22 mouse cellular contexts compared by ENCODE assay signal in the genomic region with DNA sequence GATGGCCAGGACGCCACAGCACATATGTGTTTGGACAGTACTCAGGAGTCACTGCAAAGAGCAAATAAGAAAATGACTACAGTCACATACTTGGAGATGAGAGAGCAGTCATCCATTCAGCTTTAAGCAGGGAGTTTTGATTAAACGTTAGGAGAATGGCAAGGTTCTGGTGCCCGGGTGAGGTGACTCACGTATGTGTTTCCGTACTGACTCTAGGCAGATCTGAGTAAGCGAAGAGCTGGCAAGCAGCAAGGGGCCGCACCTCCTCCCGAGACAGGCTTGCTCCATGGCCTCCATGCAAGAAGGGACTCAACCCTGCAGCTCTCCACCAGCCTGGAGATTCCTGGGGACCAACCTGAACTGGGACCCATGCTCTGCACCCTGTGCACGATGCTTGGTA. TPM values are rescaled to one million over a fixed set of nuclear protein-coding genes. Genes with fewer than 3 reads are reported as not detected.
A peak's percentile ranks its signal among the peaks of the same experiment; 100 is the strongest.
DNase-seq lines count a peak whose midpoint lies in the region; ATAC-seq and TF ChIP-seq lines count a peak whose summit lies in the region.
"Had no signal": no experiment of that assay in that cellular context is flagged by ENCODE, and none has a peak within 500 bp of the region (broad histone marks: within the 10 kb centered on the region; RNA-seq: fewer than 3 reads in every experiment).

No protein-coding gene starts in this region.

- H3K4me2 ChIP-seq in embryonic facial prominence, embryonic 12.5 days (replicated peaks) = no peak overlapping the region
- H3K4me2 ChIP-seq in lung, embryonic 14.5 days = no peak overlapping the region
- H3K4me2 ChIP-seq: forebrain, embryonic 13.5 days; heart, embryonic 11.5 days; hindbrain, embryonic 13.5 days; limb, embryonic 12.5 days; midbrain, embryonic 11.5 days had no signal

- H3K9me3 ChIP-seq in embryonic facial prominence, embryonic 12.5 days = no peaks in the 10 kb centered on the region
- no peaks in the 10 kb centered on the region for H3K9me3 ChIP-seq in embryonic facial prominence, embryonic 10.5 days
- H3K9me3 ChIP-seq in lung, embryonic 14.5 days (ENCODE audit: low read depth, low read length) = no peaks in the 10 kb centered on the region
- H3K9me3 ChIP-seq: forebrain, embryonic 13.5 days; hindbrain, embryonic 13.5 days; limb, embryonic 12.5 days had no signal

- H3K36me3 ChIP-seq in embryonic facial prominence, embryonic 12.5 days = no peaks in the 10 kb centered on the region
- 0 out of 2 replicates have a peak, but pooled peaks cover 4% of the 10 kb centered on the region for H3K36me3 ChIP-seq in embryonic facial prominence, embryonic 10.5 days (replicated peaks)
- no peaks in the 10 kb centered on the region for H3K36me3 ChIP-seq in lung, embryonic 14.5 days (ENCODE audit: insufficient read depth)
- H3K36me3 ChIP-seq: hindbrain, embryonic 13.5 days; limb, embryonic 12.5 days had no signal

- no peak overlapping the region for H3K4me3 ChIP-seq in embryonic facial prominence, embryonic 12.5 days
- H3K4me3 ChIP-seq in embryonic facial prominence, embryonic 10.5 days = no peak overlapping the region
- no peak overlapping the region for H3K4me3 ChIP-seq in lung, embryonic 14.5 days (ENCODE audit: low read depth, low read length)
- H3K4me3 ChIP-seq: forebrain, embryonic 13.5 days; hindbrain, embryonic 13.5 days; limb, embryonic 12.5 days had no signal

- 0 out of 2 replicates have a peak overlapping the region, but pooled peaks have one; percentile 9 for H3K27ac ChIP-seq in embryonic facial prominence, embryonic 12.5 days
- H3K27ac ChIP-seq in embryonic facial prominence, embryonic 10.5 days (replicated peaks) = no peak overlapping the region; the same call in 1 of the 2 replicates
- peak overlapping the region; percentile 11; the same call in 1 of the 2 replicates for H3K27ac ChIP-seq in lung, embryonic 14.5 days (ENCODE audit: low read depth)
- H3K27ac ChIP-seq: forebrain, embryonic 13.5 days; hindbrain, embryonic 13.5 days; limb, embryonic 12.5 days; liver, embryonic 14.5 days had no signal

- DNase-seq in embryonic facial prominence, embryonic 10.5 days (ENCODE audit: low spot score) = no peak
- DNase-seq in lung, embryonic 14.5 days = no peak
- DNase-seq in lung, postnatal 4 days = no peak
- DNase-seq in adrenal gland, postnatal 36 days = peak; percentile 71 to 80
- no peak for DNase-seq in embryo, embryonic 10 days (ENCODE audit: low spot score)
- DNase-seq in urinary bladder, postnatal 25 days (ENCODE audit: low spot score) = no peak
- DNase-seq: cerebellum, adult 9-11 months; gastrocnemius, postnatal 14 days; heart, postnatal 10 days; kidney, adult 9 months; retina, postnatal 1 day; right cerebral cortex, postnatal 4 days; thymus, postnatal 14 days had no signal

- no peak for TF ChIP-seq CTCF in lung, embryonic 14.5 days (IDR thresholded peaks at IDR 0.05; ENCODE audit: low read depth)

- H3K4me1 ChIP-seq in embryonic facial prominence, embryonic 12.5 days = peaks cover 29% of the 10 kb centered on the region
- H3K4me1 ChIP-seq in embryonic facial prominence, embryonic 10.5 days = peaks cover 45% of the 10 kb centered on the region
- H3K4me1 ChIP-seq in lung, embryonic 14.5 days (ENCODE audit: insufficient read depth) = 0 out of 2 replicates have a peak, but pooled peaks cover 2% of the 10 kb centered on the region

- H3K27me3 ChIP-seq in embryonic facial prominence, embryonic 12.5 days = no peaks in the 10 kb centered on the region
- H3K27me3 ChIP-seq in embryonic facial prominence, embryonic 10.5 days (replicated peaks; ENCODE audit: low read depth, poor library complexity, severe bottlenecking) = no peaks in the 10 kb centered on the region
- no peaks in the 10 kb centered on the region for H3K27me3 ChIP-seq in lung, embryonic 14.5 days (ENCODE audit: insufficient read depth, low read length)
- H3K27me3 ChIP-seq: forebrain, embryonic 13.5 days; hindbrain, embryonic 13.5 days; limb, embryonic 12.5 days had no signal

- ATAC-seq in embryonic facial prominence, embryonic 12.5 days (ENCODE audit: insufficient number of reproducible peaks, insufficient read depth, low FRiP score, low TSS enrichment) = no peak
- ATAC-seq in lung, embryonic 14.5 days (ENCODE audit: insufficient read depth) = no peak
- no peak for ATAC-seq in erythroid progenitor cell, adult 5-6 weeks (replicated peaks; ENCODE audit: low FRiP score, poor library complexity, severe bottlenecking)
- ATAC-seq: forebrain, embryonic 13.5 days; inflammation-experienced regulatory T-cells, adult 6 months had no signal

- H3K9ac ChIP-seq in embryonic facial prominence, embryonic 12.5 days = no peak overlapping the region
- H3K9ac ChIP-seq in lung, embryonic 14.5 days = no peak overlapping the region
- H3K9ac ChIP-seq: forebrain, embryonic 13.5 days; hindbrain, embryonic 13.5 days; limb, embryonic 12.5 days; liver, embryonic 14.5 days had no signal

- 89% methylated on average over 9 of the region's 9 CpGs for WGBS in embryonic facial prominence, embryonic 12.5 days
- 89% methylated on average over 9 of the region's 9 CpGs for WGBS in embryonic facial prominence, embryonic 10.5 days
- 80% methylated on average over 9 of the region's 9 CpGs for WGBS in lung, embryonic 14.5 days

RNA-seq across cellular contexts. Expression of a gene that starts 32.4 kb away (rescaled TPM):
- 23.1 and 24.7 TPM in 2 replicates for polyA plus RNA-seq in embryonic facial prominence, embryonic 12.5 days (2016; fragmentation: Nextera tagmentation; extraction: Ambion mirVana)
- polyA plus RNA-seq in embryonic facial prominence, embryonic 10.5 days (2016; fragmentation: Nextera tagmentation; extraction: Ambion mirVana) = 15.8 and 19.4 TPM in 2 replicates
- polyA plus RNA-seq in lung, embryonic 14.5 days (2014; fragmentation: Nextera tagmentation; extraction: Ambion mirVana) = 19.8 and 21.0 TPM in 2 replicates
- 10 to 100 TPM; 37.5 to 38.2 TPM for total RNA-seq in adrenal gland, postnatal 36 days (2021)
- total RNA-seq in erythroid progenitor cell, adult 5-6 weeks (2015; ENCODE audit: low replicate concordance) = 9.2 and 9.7 TPM in 2 replicates
- total RNA-seq in erythroid progenitor cell, adult 5-6 weeks (2017; ENCODE audit: low replicate concordance) = 6.9 and 8.0 TPM in 2 replicates

Comparison
In these comparisons a context has a peak if more than half of its experiments do, and no peak if none do; other contexts are left out.
1. DNase-seq: peak in adrenal gland, postnatal 36 days (2 of 2); none in embryonic facial prominence, embryonic 10.5 days (single experiment), lung, embryonic 14.5 days (single experiment), lung, postnatal 4 days (0 of 2), embryo, embryonic 10 days (single experiment) and urinary bladder, postnatal 25 days (single experiment).